Mouse (Mus musculus) MEL (cell line): Measurements from ENCODE around the gene Tnfrsf13b. TPM values are rescaled to one million over a fixed set of nuclear protein-coding genes. Genes with fewer than 3 reads are reported as not detected.

Source experiments
- DNase-seq: peaks from one replicate; pipeline ENCODE4 v3.0.0; 2011; ENCODE audit warnings: low read depth, low spot score
- H3K27ac ChIP-seq: 2 replicates; pipeline ENCODE4 v1.5.1; 2012; ENCODE audit warnings: low read depth, mild to moderate bottlenecking, control low read depth, low read length, moderate library complexity; ENCODE audit not compliant: control insufficient read depth
- H3K27me3 ChIP-seq, 2 experiments: fragments of 150-350 bp in 1 of 2; sonication (generic) in 1 of 2; 2 replicates each; pipeline ENCODE4 v1.6.1; 2012; ENCODE audit warnings: low read length in 2 of 2, mild to moderate bottlenecking in 2 of 2, improper control_type of control experiment in 1 of 2, moderate library complexity in 1 of 2; ENCODE audit not compliant: insufficient read depth in 2 of 2, control insufficient read depth in 1 of 2
- H3K36me3 ChIP-seq, 2 experiments: 2 replicates each; pipeline ENCODE4 v1.6.1; 2012 to 2014; ENCODE audit warnings: low read length in 2 of 2, improper control_type of control experiment in 1 of 2, inconsistent platforms in 1 of 2, mild to moderate bottlenecking in 1 of 2; ENCODE audit not compliant: insufficient read depth in 2 of 2, control insufficient read depth in 1 of 2
- H3K4me1 ChIP-seq, 2 experiments: fragments of 150-350 bp in 1 of 2; sonication (generic) in 1 of 2; 2 replicates each; pipeline ENCODE4 v1.6.1; 2012; ENCODE audit warnings: low read length in 2 of 2, improper control_type of control experiment in 1 of 2, mild to moderate bottlenecking in 1 of 2; ENCODE audit not compliant: insufficient read depth in 2 of 2, control insufficient read depth in 1 of 2
- H3K4me3 ChIP-seq, 2 experiments: fragments of 150-350 bp in 1 of 2; sonication (generic) in 1 of 2; 2 replicates each; pipeline ENCODE4 v1.5.1; 2012; ENCODE audit warnings: low read depth in 2 of 2, low read length in 2 of 2, mild to moderate bottlenecking in 2 of 2, moderate library complexity in 2 of 2, control low read depth in 1 of 2, improper control_type of control experiment in 1 of 2; ENCODE audit not compliant: control insufficient read depth in 1 of 2, insufficient read depth in 1 of 2
- H3K79me2 ChIP-seq: 2 replicates; pipeline ENCODE4 v1.6.1; 2012; ENCODE audit warnings: mild to moderate bottlenecking, low read length, moderate library complexity; ENCODE audit not compliant: control insufficient read depth, poor library complexity, insufficient read depth
- H3K9ac ChIP-seq: 2 replicates; pipeline ENCODE4 v1.6.1; 2012; ENCODE audit warnings: low read depth, mild to moderate bottlenecking, control low read depth, low read length, moderate library complexity; ENCODE audit not compliant: control insufficient read depth, poor library complexity, severe bottlenecking
- H3K9me3 ChIP-seq: fragments of 150-350 bp; sonication (generic); replicated peaks from 2 replicates; pipeline ENCODE4 v1.6.1; 2012; ENCODE audit warnings: mild to moderate bottlenecking, low read length, improper control_type of control experiment, moderate library complexity; ENCODE audit not compliant: insufficient read depth
- BHLHE40 ChIP-seq: IDR thresholded peaks from 2 replicates; pipeline ENCODE4 v1.6.1; 2012; ENCODE audit warnings: low read depth, mild to moderate bottlenecking, inconsistent platforms, low read length, improper control_type of control experiment, borderline replicate concordance
- CHD1 ChIP-seq: IDR thresholded peaks from 2 replicates; pipeline ENCODE4 v1.6.1; 2012; ENCODE audit warnings: low read depth, mild to moderate bottlenecking, inconsistent platforms, low read length, improper control_type of control experiment
- GATA1 ChIP-seq: IDR thresholded peaks from 2 replicates; pipeline ENCODE4 v1.6.1; 2011; ENCODE audit warnings: low read depth, low read length, improper control_type of control experiment
- MYC ChIP-seq: IDR thresholded peaks from 2 replicates; pipeline ENCODE4 v1.6.1; 2011; ENCODE audit warnings: low read depth, mild to moderate bottlenecking, low read length, improper control_type of control experiment, moderate library complexity
- NELFE ChIP-seq: IDR thresholded peaks from 2 replicates; pipeline ENCODE4 v1.6.1; 2011; ENCODE audit warnings: low read depth, low read length, improper control_type of control experiment
- NRF1 ChIP-seq: IDR thresholded peaks from 2 replicates; pipeline ENCODE4 v1.6.1; 2014; ENCODE audit warnings: low read depth, mild to moderate bottlenecking, inconsistent platforms, low read length, improper control_type of control experiment, moderate library complexity; ENCODE audit not compliant: poor library complexity, insufficient read depth, severe bottlenecking
- RAD21 ChIP-seq: IDR thresholded peaks from 2 replicates; pipeline ENCODE4 v1.6.1; 2011; ENCODE audit warnings: mild to moderate bottlenecking, low read depth, low read length, improper control_type of control experiment
- SIN3A ChIP-seq: IDR thresholded peaks from 2 replicates; pipeline ENCODE4 v1.6.1; 2012; ENCODE audit warnings: low read length, improper control_type of control experiment, inconsistent platforms
- TAL1 ChIP-seq: IDR thresholded peaks from 2 replicates; pipeline ENCODE4 v1.6.1; 2012; ENCODE audit warnings: mild to moderate bottlenecking, inconsistent platforms, low read length, moderate library complexity, mixed read lengths
- TCF12 ChIP-seq: IDR thresholded peaks from 2 replicates; pipeline ENCODE4 v1.6.1; 2014; ENCODE audit warnings: low read depth, mild to moderate bottlenecking, inconsistent platforms, low read length, improper control_type of control experiment, moderate library complexity
- USF1 ChIP-seq: IDR thresholded peaks from 2 replicates; pipeline ENCODE4 v1.6.1; 2014; ENCODE audit warnings: low read depth, mild to moderate bottlenecking, inconsistent platforms, low read length, improper control_type of control experiment, moderate library complexity
- USF2 ChIP-seq, 2 experiments: IDR thresholded peaks; 2 replicates each; pipeline ENCODE4 v1.6.1; 2011 to 2012; ENCODE audit warnings: improper control_type of control experiment in 2 of 2, low read length in 2 of 2, borderline replicate concordance in 1 of 2, inconsistent platforms in 1 of 2, low read depth in 1 of 2, mild to moderate bottlenecking in 1 of 2; ENCODE audit not compliant: insufficient read depth in 1 of 2
- ZC3H11A ChIP-seq: IDR thresholded peaks from 2 replicates; pipeline ENCODE4 v1.6.1; 2012; ENCODE audit warnings: low read depth, mild to moderate bottlenecking, inconsistent platforms, low read length, improper control_type of control experiment
- ZKSCAN1 ChIP-seq: IDR thresholded peaks from 2 replicates; pipeline ENCODE4 v1.6.1; 2012; ENCODE audit warnings: low read depth, mild to moderate bottlenecking, inconsistent platforms, low read length, improper control_type of control experiment, moderate library complexity
- ZMIZ1 ChIP-seq: IDR thresholded peaks from 2 replicates; pipeline ENCODE4 v1.6.1; 2012; ENCODE audit warnings: low read depth, mild to moderate bottlenecking, inconsistent platforms, low read length, improper control_type of control experiment, moderate library complexity
- polyA plus RNA-seq, 2 experiments: library from polyadenylated mRNA; stranded (reverse) in 1 of 2; unstranded in 1 of 2; fragments of >175 nt in 1 of 2; fragments of >200 nt in 1 of 2; gene quantifications; 2 replicates each; pipeline versions ENCODE4 v1.2.1 to v1.2.4; 2012; ENCODE audit warnings: low replicate concordance in 2 of 2, low read depth in 1 of 2; ENCODE audit not compliant: insufficient read length in 2 of 2, insufficient read depth in 1 of 2, missing spikeins in 1 of 2
- total RNA-seq: library from RNA; depleted of rRNA; stranded (reverse); fragments of 300-350 nt; gene quantifications from 2 replicates; pipeline ENCODE4 v1.2.3, GENCODE M21; 2012

Gene Tnfrsf13b
- total and polyA plus RNA-seq, 3 experiments, result 7.7 to 17.9 TPM; not detected in 1

DNA sequence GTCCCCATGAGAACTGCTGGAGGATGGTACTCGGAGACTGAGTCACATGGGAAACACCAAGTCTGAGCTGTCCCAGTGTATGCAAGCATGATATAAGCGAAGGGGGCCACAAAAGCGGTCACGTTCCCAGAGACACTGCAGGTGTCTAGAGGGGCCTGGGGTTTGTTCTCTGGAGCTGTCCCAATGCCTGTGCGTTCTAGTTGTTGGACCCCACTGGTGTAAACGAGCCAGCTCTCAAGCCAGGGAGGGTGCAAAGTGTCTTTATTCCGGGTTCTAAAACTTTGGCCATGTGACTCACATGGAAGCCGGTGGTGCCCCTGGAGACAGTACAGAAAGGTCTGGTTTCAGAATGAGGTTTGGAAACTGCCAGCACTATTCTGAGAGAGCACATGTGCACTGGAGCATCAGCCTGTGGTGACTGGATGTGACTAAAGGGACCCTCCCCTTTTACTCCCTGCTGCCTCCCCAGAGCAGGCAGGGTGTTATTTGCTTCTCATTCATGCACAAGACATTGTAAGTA, 3.7 kb upstream of the Tnfrsf13b start:
- H3K79me2 ChIP-seq, result no peaks in the 10 kb centered on the region
- H3K9me3 ChIP-seq, result no peaks in the 10 kb centered on the region
- H3K27me3 ChIP-seq, result peaks cover 0 to 6% of the 10 kb centered on the region in 2 experiments; a peak in 2 of 4 replicates
- no peaks in the 10 kb centered on the region for H3K4me1 ChIP-seq
- H3K9ac ChIP-seq, result no peak overlapping the region
- no peak for DNase-seq
- H3K27ac ChIP-seq, result no peak overlapping the region
- H3K4me3 ChIP-seq, result no peak overlapping the region
- no peak for TF ChIP-seq ZMIZ1
- no peak for TF ChIP-seq USF2 (IDR thresholded peaks at IDR 0.05; ENCODE audit: borderline replicate concordance in 1 of 2, insufficient read depth in 1 of 2, low read depth in 1 of 2, low read length in 2 of 2)
- TF ChIP-seq GATA1, result no peak
- TF ChIP-seq ZC3H11A, result no peak
- TF ChIP-seq NRF1, result no peak
- TF ChIP-seq USF1, result no peak
- no peaks in the 10 kb centered on the region for H3K36me3 ChIP-seq

DNA sequence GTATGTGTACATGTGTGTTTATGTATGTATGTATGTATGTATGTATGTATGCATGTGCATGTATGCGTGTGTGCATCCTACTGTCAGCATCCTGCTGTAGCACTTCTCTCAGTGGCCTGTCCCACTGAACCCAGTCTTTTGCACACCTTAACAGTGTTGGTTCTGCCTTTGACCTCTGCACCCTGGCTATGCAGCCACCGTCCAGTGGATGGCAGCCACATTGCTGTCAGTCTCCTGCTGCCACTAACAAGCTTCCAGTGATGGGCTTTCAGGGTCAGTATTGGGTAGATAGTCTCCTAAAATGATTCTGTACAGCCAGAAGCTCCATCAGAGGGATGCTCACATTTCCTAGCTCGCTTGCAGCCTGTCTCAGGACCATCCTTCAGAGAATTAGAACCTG, 2.7 kb upstream of the Tnfrsf13b start:
- peaks cover 0 to 4% of the 10 kb centered on the region in 2 experiments; a peak in 1 of 4 replicates for H3K27me3 ChIP-seq
- no peaks in the 10 kb centered on the region for H3K79me2 ChIP-seq
- H3K4me3 ChIP-seq, result no peak overlapping the region
- H3K9ac ChIP-seq, result no peak overlapping the region
- no peak for DNase-seq
- no peaks in the 10 kb centered on the region for H3K4me1 ChIP-seq
- H3K36me3 ChIP-seq, result no peaks in the 10 kb centered on the region
- TF ChIP-seq BHLHE40, result no peak
- no peak for TF ChIP-seq ZKSCAN1
- no peak for TF ChIP-seq TAL1
- TF ChIP-seq NELFE, result no peak
- no peak for TF ChIP-seq GATA1
- TF ChIP-seq TCF12, result no peak
- no peak for TF ChIP-seq MYC
- TF ChIP-seq SIN3A, result no peak
- no peak for TF ChIP-seq USF1
- TF ChIP-seq ZMIZ1, result no peak
- H3K27ac ChIP-seq, result no peak overlapping the region
- H3K9me3 ChIP-seq, result no peaks in the 10 kb centered on the region

DNA sequence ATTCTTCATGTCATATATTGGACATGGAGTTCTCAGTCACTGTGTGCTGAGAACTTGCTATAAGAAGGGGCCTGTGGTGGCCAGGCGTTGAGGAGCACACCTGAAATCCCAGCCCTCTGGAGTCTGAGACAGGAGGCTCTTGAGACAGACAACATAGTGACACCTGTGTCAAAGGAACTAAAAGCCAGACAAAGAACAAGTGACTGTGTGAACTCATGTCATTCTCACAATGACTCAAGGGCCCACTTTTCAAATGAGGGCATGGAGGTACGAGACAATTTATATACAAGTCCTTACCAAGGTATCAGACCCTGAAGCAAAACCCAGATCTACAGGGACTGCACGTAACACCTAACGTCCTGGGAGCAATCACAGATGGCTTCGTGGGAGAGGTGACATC, 585 bp upstream of the Tnfrsf13b start:
- Histone ChIP-seq H3K4me3 (no peak overlapping the region), H3K27me3 (peaks cover 0 to 4% of the 10 kb centered on the region in 2 experiments; a peak in 2 of 4 replicates), H3K79me2 (no peaks in the 10 kb centered on the region), H3K9ac (no peak overlapping the region), H3K36me3 (no peaks in the 10 kb centered on the region), H3K27ac (no peak overlapping the region), H3K9me3 (no peaks in the 10 kb centered on the region), H3K4me1 (no peaks in the 10 kb centered on the region)
- no peak for TF ChIP-seq RAD21
- no peak for TF ChIP-seq CHD1
- no peak for DNase-seq
